Mouse (Mus musculus) urinary bladder, postnatal 4 days (tissue): ENCODE measurements around the gene Wbp4.
"Not testable (repeated sequence)": the region's sequence is repeated elsewhere in the genome, so short reads cannot be mapped to it uniquely, and the experiment has no call there.

ENCODE experiments used
- DNase-seq, 2 experiments: peaks; one replicate each; pipeline ENCODE4 v3.0.0; 2021 to 2022; ENCODE audit warnings: low spot score in 2 of 2

Wbp4 gene

DNA sequence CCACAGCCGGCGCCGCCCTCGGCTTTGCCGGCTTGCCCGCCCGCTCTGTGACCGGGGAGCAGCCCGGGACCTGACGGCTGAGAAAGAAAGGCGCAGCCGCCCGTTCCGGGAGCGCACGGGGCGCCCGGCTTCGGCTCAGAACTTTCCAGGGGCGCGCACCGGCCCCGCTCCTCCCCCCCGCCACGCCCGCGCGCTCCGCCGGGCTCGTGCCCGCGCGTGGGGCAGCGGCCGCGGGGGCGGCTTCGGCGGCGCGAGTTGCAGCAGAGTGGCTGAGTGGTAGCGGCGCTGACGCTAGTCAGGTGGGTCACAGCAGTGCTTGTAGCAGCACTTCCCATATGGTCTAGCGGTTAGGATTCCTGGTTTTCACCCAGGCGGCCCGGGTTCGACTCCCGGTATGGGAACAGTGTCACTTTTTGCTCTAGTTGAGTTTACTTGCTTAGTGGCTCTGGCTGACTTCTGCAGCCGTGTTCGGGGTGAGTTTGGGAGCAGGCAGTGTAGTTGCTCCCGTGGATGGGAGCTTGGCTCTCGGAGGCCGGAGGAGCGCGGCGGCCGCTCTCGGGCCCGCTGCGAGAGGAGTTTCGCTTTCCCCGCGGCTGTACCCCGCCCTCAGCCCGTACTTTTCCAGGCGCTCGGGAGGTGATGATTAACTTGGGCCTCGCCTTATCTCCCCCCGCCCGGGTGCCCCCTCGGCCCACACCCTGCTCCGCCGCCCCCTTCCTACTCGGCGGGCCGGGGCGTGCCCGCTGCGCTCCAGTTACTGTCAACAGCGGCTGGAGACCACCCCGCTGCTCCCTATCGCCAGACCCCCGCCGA is at the start of gene Wbp4:
Gene Wbp4 (minus strand): TSS at position 182 of the 813 bp plus-strand sequence.
- DNase-seq: peak; percentile 89 to 91

DNA sequence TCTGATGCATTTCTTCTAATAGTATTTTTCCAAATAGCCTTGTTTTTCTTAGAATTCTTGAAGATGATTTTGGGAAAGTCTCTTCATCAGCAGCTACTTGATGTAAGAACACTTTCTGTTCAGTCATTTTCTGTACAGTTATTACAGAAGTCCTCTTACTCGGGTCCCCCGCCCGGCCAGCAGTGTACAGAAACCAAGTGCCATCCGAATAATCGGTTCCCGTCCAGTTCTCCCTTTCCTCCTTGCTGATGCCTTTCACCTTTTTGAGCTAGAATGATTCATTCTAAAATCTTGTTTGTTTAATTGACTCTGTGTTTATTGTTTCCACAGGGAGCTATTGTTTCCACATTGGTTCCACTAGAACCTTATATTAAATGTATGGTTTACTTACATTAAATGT is 49.4 kb upstream of the Wbp4 start:
- no peak for DNase-seq

DNA sequence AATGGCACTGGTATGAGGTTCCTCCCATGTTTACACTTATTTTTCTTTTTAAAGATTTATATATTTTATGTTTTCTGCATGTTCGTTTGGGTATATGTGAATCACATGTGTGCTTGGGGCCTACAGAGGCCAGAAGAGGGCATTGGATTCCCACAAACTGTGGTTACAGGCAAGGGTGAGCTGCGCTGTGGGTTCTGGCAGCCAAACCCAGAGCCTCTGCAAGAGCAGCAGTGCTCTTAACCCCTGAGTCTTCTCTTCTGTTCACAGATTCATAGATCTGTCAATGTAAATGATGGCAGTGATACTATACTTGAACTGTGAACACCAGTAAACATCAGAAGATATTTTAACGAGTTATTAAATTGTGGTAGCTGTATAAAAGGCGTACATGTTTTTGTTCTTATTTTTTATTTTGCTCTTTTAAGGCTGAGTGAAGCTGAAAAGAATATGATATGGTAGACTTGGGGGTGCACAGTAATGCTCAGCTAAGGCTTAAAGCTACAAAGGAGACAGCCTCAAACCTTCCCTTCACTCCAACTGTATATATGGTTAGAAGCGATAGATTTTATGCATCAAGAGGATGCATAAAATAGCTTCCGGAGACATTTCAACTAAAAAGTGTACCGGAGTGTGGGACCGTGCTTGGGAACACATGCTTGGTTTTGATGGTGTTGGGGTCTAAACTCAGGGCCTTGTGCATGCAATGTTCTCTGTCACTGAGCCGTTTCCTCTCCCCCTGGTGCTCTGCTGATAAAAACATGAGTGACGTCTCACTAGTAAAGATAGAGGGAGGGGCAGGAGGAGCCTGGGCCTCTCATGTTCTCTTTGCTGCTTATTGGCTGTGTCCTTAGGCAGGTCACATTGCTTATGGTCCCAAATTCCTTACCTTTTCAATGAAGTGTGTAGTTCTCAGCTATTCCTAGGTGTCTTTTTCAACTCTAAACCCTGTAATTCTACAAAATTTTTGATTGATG is 48.5 kb upstream of the Wbp4 start:
- no peak for DNase-seq

DNA sequence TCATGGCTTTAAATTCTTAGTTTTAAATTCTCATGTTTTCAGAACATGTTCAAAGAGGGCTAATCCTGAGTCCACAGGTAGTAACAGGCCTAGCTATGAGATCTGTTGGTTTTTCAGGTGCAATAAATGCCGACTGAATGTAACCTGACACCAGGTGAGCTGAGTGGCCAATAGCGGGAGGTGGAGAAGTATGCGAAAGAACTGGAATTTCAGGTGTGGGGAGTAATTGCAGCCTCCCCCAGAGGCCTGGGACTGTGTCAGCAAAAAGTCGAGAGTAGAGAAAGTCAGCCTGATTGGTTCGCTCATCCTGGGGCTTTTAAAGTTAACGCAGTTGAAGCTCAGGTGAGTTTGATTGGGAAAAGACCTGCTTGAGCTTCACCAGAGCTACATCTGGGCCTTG is 46.4 kb upstream of the Wbp4 start:
- DNase-seq: peak in 1 of 2 experiments; percentile 43

DNA sequence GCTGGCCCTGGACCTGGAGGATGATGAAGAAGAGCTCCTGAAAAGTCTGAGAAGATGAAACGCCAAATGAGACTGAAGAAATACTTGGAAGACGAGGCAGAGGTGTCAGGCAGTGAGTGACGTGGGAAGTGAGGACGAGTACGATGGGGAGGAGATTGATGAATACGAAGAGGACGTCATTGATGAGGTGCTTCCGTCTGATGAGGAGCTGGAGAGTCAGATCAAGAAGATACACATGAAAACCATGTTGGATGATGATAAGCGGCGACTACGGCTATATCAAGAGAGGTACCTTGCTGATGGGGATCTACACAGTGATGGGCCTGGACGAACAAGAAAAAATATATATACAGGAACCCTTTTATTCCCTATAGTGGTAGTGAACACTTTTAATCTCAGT is 44.8 kb upstream of the Wbp4 start:
- DNase-seq: not testable (repeated sequence)

DNA sequence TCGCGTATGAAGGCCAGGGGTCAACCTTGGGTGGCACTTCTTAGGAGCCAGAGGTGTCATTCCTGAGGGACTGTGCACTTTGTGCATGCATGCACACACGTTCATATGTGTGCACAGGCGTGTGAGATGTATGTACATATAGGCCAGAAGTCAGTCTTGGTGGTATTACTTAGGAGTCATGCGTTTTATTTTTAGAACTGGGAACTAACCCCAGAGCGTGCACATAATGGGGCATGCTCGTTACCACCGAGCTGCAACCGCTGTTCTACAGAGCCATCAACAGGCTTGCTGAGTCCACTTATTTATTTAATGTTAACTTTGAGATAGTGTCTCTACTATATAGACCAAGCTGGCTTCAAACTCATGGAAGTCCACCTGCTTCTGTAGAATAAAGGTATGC is 41.1 kb upstream of the Wbp4 start:
- no peak for DNase-seq

DNA sequence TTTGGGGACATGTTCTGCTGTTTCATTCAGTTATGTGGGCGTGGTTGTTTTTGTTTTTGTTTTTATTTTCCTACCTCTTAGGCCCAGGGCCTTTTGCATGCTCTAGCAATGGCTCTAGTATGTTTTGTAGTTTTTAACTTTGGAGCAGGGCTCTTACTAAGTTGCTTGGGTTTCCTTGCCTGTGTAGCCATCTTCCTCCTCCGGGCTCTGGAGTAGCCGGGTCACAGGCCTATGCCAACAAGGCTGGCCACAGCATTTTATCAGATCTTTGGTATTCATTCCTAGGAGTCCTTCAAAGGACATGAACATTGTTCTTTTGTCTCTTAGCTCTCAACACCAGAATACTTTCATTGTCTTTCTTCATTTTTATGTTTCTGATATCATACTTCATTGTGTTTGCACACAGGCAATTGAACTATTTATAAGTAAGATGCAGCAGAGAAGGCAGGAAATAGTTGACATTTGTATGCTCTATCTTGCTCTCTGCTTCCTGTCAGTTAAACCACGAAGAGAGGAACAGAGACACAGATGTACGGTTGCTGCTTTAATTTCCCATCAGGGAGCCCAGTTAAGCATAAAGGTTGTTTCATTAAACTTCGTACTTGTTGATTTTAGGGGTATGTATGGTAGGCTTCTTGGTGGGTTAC is 40.3 kb upstream of the Wbp4 start:
- no peak for DNase-seq

DNA sequence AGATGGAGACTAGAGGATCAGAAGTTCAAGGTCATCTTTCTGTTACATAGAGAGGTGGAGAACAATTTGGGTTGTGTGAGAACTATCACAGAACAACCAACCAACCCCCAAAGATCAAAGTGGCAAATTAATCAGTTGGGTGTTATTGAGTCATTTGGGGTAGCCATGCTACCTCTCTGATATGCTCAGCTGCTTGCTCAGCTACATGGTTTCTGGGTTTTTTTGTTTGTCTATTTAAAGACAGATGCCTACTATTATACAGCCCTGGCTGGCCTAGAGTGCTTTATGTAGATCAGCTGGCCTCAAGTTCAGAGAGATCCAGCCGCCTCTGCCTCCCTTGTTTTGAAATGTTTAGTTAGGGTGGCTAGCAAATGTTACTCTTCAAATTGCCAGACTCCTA is 39.7 kb upstream of the Wbp4 start:
- no peak for DNase-seq

DNA sequence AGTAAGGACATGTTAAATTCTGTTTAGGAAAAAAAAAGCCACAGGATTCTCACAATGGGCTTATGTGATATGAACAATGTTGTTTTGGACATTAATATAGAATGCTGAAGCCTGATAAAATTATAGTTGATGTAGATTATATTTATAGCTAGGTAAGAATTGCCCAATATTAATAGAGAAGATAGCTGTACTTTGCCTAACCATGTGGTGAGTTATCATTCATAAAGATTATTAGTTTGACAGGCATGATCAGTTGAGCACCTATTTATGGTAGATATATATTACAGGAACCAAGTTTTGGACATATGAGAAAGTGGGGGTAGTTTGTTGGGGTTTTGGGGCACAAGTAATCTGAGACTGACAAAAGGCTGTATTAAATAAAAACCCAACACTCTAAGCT is 39.3 kb upstream of the Wbp4 start:
- DNase-seq: no peak

DNA sequence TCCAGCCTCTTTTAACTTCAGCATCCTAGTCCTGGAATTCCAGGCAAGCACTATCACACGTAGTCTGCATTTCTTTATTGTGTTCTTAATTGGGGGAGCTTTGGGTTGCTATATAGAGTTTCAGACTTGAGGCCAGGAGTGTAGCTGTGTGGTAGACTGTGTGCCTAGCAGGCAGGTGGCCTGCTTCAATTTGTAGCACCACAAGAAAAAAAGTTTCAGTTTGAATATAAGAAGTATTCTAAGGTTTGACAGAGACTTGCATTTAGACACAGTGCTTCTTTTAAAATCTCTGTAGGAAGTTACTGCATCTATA is 38.3 kb upstream of the Wbp4 start:
- no peak for DNase-seq

DNA sequence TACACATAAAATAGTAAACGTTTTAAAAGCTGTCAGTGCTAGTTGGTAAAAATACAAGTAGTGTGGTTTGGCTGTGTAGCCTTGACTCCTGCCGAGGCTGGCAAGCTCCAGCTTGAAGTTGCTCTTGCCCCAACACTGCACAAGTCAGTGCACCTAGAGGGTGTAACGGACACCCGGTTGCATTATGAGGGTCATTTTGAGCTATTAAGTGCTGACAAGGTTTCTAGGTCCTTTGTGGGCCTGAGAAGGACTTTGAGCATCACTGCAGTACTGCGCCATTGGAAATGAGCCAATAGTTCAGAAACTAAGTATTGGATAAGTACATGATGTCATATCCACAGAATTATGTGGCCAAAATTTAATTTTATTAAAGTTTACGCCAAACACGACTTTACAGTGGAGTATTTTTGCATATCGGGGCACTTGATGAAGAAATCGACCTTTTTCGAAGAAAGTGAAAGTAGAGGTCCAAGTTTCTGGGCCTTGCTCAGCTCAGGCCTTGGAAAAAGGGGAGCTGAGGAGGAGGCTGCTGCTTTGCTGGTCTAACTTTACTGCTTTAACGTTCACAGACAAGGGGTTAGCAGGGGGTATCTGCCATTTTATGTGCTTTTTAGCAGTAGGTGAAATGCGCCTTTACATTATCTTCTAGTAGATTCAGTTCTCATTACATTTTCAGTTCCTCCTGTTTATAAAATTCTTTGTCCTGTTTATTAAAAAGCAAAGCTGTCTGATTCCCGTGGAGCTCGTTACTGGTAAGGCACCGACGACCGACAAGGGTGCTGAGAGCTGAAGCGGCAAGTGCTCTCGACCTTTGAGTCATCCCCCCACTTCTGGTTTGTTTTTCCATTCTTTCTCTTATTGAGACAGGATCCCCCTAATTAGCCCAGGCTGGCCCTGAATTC is 37.7 kb upstream of the Wbp4 start:
- no peak for DNase-seq

DNA sequence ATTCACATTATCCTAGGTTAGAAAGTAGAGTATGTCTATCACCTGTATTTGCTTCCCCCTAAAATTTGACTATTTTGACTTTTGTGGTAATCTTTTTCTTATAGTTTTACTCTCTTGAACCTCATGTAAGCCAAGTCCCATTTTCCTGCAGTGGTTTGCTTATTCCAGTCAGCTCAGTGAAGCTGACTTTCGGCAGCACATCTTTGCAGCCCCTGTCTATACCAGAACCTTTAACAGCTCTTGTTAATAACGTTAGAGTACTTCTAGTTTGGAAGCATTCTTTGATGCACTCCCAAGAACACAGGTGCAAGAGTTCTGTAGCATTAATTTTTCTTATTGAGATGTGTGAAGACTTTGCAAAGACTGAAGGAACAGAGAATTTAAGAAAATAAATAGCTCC is 36.8 kb upstream of the Wbp4 start:
- no peak for DNase-seq

DNA sequence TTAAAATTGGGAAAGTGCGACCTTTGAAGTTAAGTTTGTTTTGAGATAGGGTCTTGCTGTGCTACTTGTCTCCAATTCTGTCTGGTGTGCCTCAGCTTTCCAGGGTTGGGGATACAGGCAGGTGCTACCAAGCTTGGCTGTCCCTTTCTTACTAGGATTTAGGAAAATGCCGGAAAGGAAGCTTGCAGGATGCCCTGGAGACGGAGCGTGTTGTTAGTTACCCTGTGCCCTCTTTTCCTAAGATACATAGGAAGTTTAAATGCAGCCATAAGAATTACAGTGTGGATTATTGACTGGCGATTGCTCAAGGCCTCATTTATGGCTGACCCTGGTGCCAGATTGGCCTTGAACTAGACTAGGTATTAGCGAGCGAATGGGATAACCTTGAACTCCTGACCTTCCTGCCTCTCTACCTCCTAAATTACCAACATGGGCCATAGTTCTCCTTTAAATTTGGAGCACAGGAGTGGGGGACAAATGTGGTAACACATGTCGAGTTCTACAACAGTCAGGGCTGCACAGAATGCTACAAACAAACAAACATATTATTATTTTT is 35.9 kb upstream of the Wbp4 start:
- no peak for DNase-seq

DNA sequence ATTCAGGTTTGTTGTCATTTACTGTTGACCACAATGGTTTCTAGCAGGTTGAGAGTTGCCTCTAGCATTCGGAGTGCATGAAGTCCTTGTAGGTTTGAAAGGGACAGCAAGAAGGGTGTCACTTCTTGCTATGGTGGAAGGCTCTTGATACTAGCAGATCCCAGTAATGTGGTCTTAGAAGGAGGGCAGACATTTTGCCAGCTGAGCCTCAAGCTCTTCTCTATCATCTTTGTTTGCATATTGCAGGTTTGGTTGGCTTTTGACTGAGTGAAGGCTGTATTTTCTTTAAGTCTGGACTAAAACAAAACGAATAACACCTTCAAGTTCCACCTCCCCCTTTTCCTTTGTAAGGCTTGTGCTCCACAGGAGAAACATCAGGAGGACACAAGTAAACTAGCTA is 35.4 kb upstream of the Wbp4 start:
- DNase-seq: no peak

DNA sequence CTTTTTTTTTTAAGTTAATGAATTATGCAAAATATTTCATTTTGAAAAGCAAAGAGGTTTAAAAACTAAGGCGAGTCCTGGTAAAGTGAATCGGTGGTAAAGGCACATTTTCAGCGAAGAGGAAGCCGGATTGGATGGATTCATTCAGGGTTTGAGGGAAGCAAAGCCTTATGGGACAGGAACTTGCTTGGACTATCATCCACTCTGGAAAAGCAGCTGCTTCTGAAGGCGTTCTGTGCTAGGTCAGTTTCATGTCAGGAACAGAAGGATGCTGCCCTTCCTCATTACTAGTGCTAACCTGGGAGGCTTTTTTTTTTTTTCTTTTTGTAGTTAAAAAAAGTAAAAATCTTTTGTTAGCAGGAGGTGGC is 34.9 kb upstream of the Wbp4 start:
- no peak for DNase-seq

DNA sequence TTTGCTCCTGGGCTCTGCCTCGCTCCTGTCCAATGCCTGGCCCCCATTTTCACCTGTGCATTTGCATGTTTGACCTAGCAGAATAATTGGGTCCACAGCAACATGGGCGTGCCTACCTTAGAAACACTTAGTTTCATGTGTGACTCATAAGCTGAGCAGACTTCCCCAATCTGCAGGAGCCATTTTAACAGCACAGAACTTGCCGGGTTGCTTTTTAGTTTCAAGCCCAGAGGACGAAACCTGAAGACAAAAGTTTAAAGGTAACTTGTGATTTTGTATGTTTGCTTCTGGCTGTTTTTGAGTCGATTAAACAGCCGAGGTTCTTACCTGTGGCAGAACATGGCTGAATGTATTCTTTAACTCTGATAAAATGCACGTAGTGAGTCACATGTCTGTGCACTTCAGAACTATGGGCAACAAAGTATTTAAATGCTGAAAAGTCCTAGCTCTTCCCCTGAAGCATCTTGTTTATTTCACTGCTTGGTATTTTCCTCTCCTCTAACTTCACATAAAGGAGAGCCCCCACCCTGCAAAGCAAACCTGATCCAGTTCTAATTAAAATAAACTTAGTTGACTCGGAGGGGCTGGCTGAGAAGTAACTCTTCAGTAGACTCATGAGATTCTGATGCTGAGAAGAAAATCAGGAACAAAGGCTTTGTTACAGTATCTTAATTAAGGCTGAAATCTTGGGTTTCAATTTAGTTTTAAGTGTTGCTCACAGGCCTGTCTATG is 34.4 kb upstream of the Wbp4 start:
- no peak for DNase-seq

DNA sequence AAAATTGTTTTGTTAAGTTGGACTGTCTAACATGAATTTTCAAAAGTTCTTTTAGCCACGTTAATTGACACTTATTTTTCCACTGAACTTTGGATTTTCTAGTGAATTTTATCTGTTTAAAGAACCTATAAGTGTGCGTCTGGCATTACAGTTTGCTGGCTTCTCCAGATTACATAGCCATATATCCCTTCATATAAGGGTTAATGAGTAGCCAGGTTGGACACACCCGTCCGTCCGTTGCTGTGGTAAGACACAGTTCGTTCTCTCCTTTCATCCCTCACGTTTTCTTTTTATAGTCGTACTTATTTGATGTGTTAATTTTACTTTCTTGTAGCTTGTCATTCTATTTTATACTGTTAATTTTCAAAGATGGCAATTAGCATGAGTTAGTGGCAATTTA is 33.8 kb upstream of the Wbp4 start:
- no peak for DNase-seq

DNA sequence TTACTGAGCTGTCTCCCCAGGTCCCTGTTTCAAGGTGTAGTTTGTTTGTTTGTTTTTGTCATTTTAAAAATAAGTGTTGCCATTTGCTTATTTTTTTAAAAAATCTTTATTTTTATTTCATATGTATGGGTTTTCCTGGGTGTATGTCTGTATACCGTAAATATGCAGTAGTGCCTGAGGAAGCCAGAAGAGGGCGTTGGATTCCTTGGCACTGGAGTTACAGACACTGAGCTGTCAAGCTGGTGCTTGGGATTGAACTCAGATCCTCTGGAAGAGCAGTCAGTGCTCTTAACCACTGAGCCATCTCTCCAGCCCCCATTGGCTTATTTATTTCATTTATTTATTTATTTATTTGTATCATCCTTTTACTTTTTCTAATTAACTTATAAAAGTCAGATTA is 32.6 kb upstream of the Wbp4 start:
- no peak for DNase-seq

DNA sequence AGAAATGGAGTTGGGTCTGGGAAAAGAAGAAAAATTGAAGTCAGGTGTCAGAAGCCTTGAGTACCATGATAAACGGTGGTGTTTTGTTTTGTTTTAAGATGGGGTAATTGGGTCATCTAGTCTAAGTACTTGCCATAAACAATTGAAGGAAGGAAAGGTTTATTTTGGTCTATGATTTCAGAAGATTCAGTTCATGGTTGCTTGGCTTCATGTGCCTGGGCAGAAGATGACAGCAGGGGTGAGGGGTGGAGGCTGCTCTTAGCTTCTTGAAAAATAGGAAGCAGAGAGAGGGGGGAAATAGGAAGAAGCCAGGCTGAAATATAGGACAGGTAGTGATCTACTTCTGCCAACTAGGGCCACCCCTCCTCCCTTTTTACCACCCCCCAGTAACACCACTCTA is 30.2 kb upstream of the Wbp4 start:
- no peak for DNase-seq

DNA sequence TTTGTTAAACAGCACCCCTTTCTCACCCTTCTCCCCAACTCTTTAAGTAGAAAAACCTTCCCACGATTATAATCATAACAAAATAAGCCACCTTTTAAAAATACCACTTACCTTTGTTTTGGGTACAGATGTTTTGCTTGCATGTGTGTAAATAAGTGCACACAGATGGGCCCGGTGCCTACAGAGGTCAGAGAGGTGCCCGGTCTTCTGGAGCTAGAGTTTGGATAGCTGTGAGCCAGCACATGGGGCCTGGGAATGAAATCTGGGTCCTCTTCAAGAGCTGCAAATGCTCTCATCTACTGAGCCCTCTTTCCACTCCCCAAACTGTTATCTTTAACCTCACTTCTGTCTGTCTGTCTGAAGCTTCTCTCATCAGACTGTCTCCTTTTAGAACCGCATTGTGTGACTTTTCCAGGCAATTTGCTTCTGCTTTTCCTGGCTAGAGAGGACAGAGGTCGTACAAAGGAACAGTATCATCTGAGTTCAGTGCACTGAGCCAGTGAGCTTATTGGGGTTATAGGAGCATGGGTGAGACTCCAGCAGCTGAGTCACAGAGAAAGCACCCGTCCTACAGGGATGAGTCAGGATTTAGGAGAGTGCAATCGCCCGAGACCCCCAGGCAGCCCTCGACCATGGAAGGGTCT is 27.5 kb upstream of the Wbp4 start:
- no peak for DNase-seq
